Mouse (Mus musculus) neutrophil, adult 5-6 weeks (primary cell): ENCODE results near the gene Cenpl. TPM values are rescaled to one million over a fixed set of nuclear protein-coding genes. Genes with fewer than 3 reads are reported as not detected.
A peak's percentile ranks its signal among the peaks of the same experiment; 100 is the strongest.

Experiments used
- ATAC-seq: fragments of 151-379, 151-347 bp; 2 replicates; pipeline ENCODE4 v1.8.0; 2017; ENCODE audit warnings: mild to moderate bottlenecking, moderate TSS enrichment; ENCODE audit not compliant: insufficient number of reproducible peaks, poor library complexity, low FRiP score, severe bottlenecking; ENCODE audit errors: extremely low read depth
- total RNA-seq: library from RNA; stranded (forward); fragments of 200-1000 nt; gene quantifications from 2 replicates; pipeline ENCODE4 v1.2.3, GENCODE M21; 2017

Gene Cenpl
- total RNA-seq, 1 experiment from 2014 or later: 5.6 TPM

DNA sequence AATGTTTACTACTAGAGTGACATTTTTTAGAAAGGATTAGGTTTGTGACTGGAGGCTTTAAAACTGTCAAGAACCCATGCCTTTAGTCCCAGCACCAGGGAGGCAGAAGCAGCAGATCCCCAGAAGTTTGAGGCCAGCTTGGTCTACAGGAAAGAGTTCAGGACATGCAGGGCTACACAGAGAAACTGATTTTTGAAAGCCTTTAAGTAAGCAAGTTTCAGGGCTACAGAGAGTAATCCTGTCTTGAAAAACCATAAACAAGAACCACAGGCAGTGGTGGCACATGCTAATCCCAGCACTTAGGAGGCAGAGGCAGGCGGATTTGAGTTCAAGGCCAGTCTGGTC, 30.1 kb upstream of the Cenpl start:
- no peak for ATAC-seq

DNA sequence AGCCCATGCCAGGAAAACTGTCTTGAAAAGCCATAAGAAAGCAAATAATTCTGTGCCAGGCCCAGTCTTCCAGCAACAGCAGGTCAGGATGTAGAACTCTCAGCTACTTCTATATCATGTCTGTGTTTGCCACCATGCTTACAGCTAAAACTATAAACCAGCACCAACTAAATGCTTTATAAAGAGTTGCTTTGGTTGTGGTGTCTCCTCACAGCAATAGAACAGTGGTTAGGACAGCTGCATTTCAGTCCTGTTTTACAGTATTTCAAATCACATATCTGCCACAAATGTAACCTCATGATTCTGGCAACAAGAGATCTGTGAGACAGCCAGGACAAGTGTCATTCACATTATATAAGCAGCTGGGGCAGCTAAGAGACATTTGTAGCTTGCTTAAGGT, 29.7 kb upstream of the Cenpl start:
- ATAC-seq: no peak

DNA sequence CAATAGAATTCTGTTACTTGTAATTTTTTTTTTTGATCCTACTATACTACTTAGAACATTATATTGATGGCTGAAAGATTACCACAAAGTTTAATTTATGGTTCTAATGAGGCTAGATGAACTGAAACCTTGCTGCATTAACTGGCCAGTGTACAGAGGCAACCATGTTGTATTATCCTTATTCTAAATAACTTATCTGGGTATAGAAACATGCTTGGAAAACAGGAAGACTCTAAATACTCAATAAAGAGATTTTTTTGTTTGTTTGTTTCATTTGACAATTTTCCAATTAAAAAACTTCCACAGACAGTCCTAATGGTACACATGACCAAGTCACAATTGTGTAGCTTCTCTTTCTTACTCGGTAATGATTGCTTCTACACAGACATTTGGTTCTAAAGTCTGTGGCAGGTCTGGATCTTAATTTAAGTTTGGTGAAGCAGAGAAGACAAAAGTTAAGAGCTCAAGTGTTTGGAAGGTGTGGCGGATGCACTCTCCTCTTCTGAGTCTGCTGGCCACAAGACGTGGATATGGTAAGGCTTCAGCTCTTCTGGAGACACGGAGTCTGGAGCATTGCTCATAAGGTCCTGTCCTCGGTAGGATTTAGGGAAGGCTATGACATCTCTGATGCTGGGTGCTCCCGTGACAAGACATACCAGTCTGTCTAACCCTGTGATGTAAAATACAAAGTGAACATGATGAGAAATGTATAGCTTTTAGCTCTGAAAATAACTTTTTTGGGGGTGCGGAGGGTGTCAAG, 29.1 kb upstream of the Cenpl start:
- ATAC-seq: no peak

DNA sequence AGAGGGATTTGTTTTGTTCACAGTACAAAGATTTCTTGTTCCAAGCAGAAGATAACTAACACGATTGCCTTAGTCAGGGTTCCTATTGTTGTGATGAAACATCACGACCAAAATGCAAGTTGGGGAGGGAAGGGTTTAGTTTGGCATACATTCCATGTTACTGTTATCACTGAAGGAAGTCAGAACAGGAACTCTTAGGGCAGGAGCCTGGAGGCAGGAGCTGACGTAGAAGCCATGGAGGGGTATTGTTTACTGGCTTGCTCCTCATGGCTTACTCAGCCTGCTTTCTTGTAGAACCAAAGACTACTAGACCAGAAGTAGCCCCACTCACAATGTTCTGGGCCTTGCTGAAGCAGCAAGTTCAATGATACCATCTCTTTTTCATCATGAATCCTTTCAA, 23.5 kb upstream of the Cenpl start:
- no peak for ATAC-seq

DNA sequence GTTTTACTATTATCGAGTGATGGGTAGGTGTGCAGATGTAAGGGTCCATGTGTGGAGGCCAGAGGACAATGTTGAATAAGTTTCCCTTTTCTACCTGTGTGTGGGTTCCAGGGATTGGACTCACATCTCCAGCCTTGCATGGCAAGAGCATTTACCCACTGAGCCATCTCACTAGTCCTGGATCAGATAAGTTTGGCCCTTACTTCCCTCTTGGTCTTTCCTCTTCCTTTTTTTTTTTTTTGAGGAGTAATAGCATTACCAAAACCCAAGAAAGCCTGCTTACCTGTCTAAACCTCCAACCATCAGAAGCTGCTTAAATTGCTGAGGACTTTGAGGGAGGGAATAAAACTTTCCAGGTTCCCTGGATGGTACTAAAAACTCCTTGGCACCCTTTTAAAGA, 13.3 kb upstream of the Cenpl start:
- no peak for ATAC-seq

DNA sequence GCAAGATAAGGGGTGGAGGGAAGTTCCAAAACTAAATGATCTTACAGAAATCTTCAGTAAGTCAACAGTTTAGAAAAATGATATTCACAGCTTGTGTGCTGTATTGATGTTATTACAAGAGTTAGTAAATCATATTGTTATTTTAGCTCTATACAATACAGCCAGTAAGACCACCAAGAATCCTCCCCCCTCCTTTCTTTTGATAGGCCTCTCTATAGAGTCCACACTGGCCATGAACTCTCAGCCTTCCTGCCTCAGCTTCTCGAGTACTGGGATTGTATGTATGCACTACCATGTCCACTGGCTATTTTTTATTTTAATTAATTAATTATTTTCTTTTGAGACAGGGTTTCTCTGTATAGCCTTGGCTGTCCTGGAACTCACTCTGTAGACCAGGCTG, 7.2 kb upstream of the Cenpl start:
- ATAC-seq: no peak

DNA sequence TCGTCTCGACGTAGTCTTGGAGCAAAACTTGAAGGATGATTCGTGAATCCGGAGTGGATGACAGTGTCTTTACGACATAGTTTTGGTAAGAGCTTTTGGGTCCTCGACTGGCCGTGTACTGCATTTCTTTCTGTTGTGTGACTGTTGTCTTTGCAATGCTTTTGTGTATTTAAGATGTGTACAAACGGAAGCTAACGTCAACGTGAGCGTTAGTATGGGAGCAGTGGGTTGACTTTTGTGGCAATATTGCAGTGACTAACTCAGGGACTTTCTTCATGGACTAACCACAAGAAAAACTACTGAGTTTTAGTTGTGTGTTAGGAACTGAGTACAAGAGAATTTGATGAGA, 733 bp downstream of the Cenpl start:
- ATAC-seq: no peak

GRCm38 (mm10) chr1:161076238-161076637, 5.7 kb downstream of the Cenpl start:
- ATAC-seq: 0 out of 2 replicates have a peak, but pooled peaks have one; percentile 26

DNA sequence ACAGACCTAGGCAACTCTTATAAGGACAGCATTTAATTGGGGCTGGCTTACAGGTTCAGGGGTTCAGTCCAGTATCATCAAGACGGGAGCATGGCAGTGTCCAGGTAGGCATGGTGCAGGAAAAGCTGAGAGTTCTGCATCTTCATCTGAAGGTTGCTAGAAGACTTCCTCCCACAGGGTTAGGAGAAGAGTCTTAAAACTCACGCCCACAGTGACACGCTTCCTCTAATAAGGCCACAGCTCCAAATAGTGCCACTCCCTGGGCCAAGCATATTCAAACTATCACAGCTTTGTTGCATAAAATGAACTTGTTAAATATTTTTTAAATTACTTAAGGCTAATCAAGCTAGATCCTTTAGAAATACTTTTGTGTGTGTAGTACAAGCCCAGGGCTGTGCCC, 6.7 kb downstream of the Cenpl start:
- no peak for ATAC-seq

DNA sequence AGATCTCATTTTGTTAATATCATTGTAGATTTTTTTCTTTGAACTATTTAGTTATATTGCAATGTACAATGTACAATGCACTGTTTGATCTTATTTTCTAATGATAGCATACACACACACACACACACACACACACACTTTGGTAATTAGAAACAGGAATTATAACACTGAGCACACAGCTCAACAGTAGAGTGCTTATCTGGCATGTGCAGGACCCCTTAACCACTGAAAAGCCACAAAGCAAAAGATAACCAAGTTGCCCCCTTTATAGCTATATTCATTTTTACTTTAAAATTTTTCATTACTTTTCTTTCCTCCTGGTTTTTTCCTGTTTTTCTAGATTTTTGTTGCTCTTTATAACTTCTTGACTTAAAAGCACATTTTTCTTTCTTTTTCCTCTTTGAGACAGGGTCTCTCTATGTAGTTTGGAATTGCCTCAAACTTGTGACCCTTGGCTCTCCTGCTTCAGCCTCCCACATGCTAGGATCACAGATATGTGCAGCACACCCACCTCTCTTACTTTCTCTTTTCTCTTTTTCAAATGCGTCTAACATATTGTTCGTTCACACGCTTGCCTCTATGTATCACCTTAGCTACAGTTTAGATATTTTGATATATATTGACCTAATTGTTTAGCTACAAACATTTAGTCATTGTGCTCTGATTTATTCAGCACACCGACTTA, 29.4 kb downstream of the Cenpl start:
- no peak for ATAC-seq

DNA sequence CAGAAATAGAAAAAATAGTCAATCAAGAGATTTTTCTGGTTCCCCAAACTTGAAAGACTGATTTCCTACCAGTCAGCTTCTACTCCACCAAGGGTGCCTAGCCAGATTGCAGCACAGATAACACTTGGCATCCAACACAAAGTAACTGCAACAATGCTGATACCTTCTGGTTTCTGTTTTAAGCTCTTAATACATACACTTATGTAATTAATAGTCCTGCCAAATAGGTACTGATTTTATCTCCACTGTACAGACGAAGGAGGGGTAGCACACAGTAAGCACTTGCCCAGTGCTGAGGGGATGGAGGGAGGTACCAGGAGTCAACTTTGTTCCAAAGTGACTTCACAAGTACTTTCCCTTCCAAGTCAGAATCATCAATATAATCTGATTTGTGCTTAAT, 33.3 kb downstream of the Cenpl start:
- no peak for ATAC-seq

DNA sequence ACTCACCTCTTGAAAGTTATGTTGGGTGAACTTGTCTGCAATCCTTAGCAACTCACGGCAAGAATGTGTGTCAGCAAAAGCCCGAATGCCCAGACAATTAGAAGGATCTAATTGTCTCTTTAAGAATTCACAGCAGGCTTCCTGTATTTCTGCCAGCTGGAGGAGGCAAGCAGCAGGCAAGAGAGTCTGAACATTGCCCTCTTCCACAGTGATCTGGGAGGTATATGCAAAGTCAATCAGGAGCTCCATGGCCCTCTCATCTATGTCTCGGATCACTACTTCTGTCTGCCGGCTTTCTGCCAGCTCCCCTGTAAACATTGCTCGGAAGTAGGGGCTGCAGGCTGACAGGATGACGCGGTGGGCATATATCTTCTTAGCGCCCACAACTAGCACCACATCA, 38.7 kb downstream of the Cenpl start:
- ATAC-seq: no peak

DNA sequence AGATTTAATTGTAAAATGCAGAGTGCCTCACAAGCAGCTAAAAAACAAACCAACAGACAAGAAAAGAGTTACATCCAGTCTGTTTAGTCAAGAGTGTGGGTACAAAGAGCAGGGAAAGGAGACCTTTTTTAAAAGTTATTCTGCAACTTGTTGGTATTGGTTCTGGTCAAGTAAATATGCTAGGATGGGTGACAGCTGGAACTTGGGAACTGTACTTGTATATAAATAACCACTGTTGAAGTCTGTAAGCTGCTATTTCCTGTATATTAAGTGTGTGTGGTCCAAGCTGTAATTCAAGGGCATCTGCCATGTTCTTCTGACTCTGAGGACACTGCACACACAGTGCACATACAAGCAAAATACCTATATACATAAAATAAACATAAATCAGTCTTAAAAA, 44.1 kb downstream of the Cenpl start:
- ATAC-seq: no peak

- ATAC-seq: no peak
These were observed 52.3 kb downstream of the Cenpl start for GRCm38 (mm10) chr1:161122661-161123418.

DNA sequence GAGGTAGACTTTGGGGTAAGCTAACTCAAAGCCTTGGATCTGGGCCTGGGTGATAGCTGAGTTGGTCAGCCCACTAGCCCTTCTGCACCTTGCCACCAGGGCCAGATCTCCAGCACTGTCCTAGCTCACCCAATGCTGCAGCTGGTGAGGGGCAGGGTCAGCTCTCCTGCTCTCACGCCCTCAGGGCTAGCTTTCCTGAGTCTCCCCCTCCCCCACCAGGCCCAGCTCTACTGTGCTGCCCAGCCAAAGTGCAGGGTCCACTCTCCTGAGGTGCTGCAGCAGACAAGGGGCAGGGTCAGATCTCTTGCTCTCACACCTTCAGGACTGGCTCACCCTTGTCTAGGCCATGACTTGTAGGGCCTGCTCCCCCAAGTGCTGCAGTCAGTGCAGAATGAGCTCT, 55.9 kb downstream of the Cenpl start:
- no peak for ATAC-seq

GRCm38 (mm10) chr1:161130726-161131664, 60.5 kb downstream of the Cenpl start, which contains the start of gene Klhl20:
Klhl20 (minus strand) TSS chr1:161131511.
- peak; percentile 96 for ATAC-seq
